8 mouse cellular contexts compared by ENCODE assay signal in genomic region chr2:172999630-173000284, GRCm38 (mm10). TPM values are rescaled to one million over a fixed set of nuclear protein-coding genes. Genes with fewer than 3 reads are reported as not detected.
DNase-seq lines count a peak whose midpoint lies in the region; ATAC-seq lines count a peak whose summit lies in the region.

Gene Rae1, plus strand, starts transcription at chr2:173000117.

- H3K4me3 ChIP-seq in brown adipose tissue, adult 24 weeks (ENCODE audit: insufficient read depth, low read depth, low read length), result peak within 1 kb of the TSS; percentile 73
- peak within 1 kb of the TSS; percentile 85 to 95 for H3K4me3 ChIP-seq in heart, embryonic 14.5 days (ENCODE audit: control insufficient read depth in 1 of 2, insufficient read depth in 1 of 2, low read depth in 1 of 2, low read length in 2 of 2)
- H3K4me3 ChIP-seq in liver, embryonic 13.5 days (replicated peaks), result peak within 1 kb of the TSS; percentile 94
- H3K4me3 ChIP-seq in stomach, embryonic 16.5 days (replicated peaks; ENCODE audit: low read length), result peak within 1 kb of the TSS; percentile 69

- H3K9me3 ChIP-seq in heart, embryonic 14.5 days (ENCODE audit: control insufficient read depth, low read length), result no peaks in the 10 kb centered on the region
- H3K9me3 ChIP-seq in liver, embryonic 13.5 days (replicated peaks), result no peaks in the 10 kb centered on the region
- H3K9me3 ChIP-seq in stomach, embryonic 16.5 days (replicated peaks; ENCODE audit: control insufficient read depth, low read length), result no peaks in the 10 kb centered on the region

- peaks cover 33% of the 10 kb centered on the region for H3K36me3 ChIP-seq in heart, embryonic 14.5 days (ENCODE audit: control insufficient read depth, insufficient read depth, low read length)
- H3K36me3 ChIP-seq in liver, embryonic 13.5 days, result peaks cover 36% of the 10 kb centered on the region
- peaks cover 14% of the 10 kb centered on the region; the same call in 1 of the 2 replicates for H3K36me3 ChIP-seq in stomach, embryonic 16.5 days (ENCODE audit: control insufficient read depth, insufficient read depth, low read length)

- peak; percentile 100 for DNase-seq in CD4-positive, CD25-positive, alpha-beta regulatory T cell, adult 2 months (ENCODE audit: low read depth, low spot score)
- DNase-seq in fibroblast of lung, adult 2 months (ENCODE audit: low read depth), result peak; percentile 98
- DNase-seq in kidney, postnatal 14 days, result peak; percentile 99
- DNase-seq in liver, embryonic 13.5 days, result peak; percentile 99
- DNase-seq in neural tube, embryonic 10.5 days (ENCODE audit: extremely low spot score, low spot score), result peak; percentile 100

- peaks cover 3% of the 10 kb centered on the region; the same call in 1 of the 2 replicates for H3K4me1 ChIP-seq in brown adipose tissue, adult 24 weeks (ENCODE audit: control insufficient read depth, insufficient read depth, insufficient read length, low read length)
- H3K4me1 ChIP-seq in heart, embryonic 14.5 days (ENCODE audit: control insufficient read depth in 2 of 2, insufficient read depth in 2 of 2, low read length in 2 of 2), result peaks cover 6 to 13% of the 10 kb centered on the region in 2 experiments; a peak in 3 of 4 replicates
- H3K4me1 ChIP-seq in liver, embryonic 13.5 days (replicated peaks), result peaks cover 33% of the 10 kb centered on the region
- peaks cover 13% of the 10 kb centered on the region for H3K4me1 ChIP-seq in stomach, embryonic 16.5 days (ENCODE audit: control insufficient read depth, insufficient read depth, low read length)

- peak within 1 kb of the TSS; percentile 94 for H3K9ac ChIP-seq in heart, embryonic 14.5 days (ENCODE audit: low read length)
- H3K9ac ChIP-seq in liver, embryonic 13.5 days, result peak within 1 kb of the TSS; percentile 95
- H3K9ac ChIP-seq in stomach, embryonic 16.5 days (ENCODE audit: low read length), result peak within 1 kb of the TSS; percentile 85

- peak; percentile 96 for ATAC-seq in heart, embryonic 14.5 days (ENCODE audit: insufficient number of reproducible peaks, insufficient read depth, low FRiP score, low read depth)
- peak; percentile 93 for ATAC-seq in liver, embryonic 13.5 days (ENCODE audit: low read depth)
- peak; percentile 97 for ATAC-seq in stomach, embryonic 16.5 days (ENCODE audit: insufficient read depth, low FRiP score)

- H3K27me3 ChIP-seq in heart, embryonic 14.5 days (ENCODE audit: control insufficient read depth, insufficient read depth, low read length), result no peaks in the 10 kb centered on the region
- H3K27me3 ChIP-seq in liver, embryonic 13.5 days, result no peaks in the 10 kb centered on the region
- no peaks in the 10 kb centered on the region for H3K27me3 ChIP-seq in stomach, embryonic 16.5 days (ENCODE audit: control insufficient read depth, insufficient read depth, low read length)

- peak within 1 kb of the TSS; percentile 93 for H3K4me2 ChIP-seq in heart, embryonic 14.5 days (ENCODE audit: low read length)
- peak within 1 kb of the TSS; percentile 91 for H3K4me2 ChIP-seq in liver, embryonic 13.5 days
- peak within 1 kb of the TSS; percentile 83 for H3K4me2 ChIP-seq in stomach, embryonic 16.5 days (ENCODE audit: low read depth, low read length)

- H3K27ac ChIP-seq in brown adipose tissue, adult 24 weeks (replicated peaks; ENCODE audit: low read depth, low read length), result peak within 1 kb of the TSS; percentile 24; the same call in 1 of the 2 replicates
- H3K27ac ChIP-seq in heart, embryonic 14.5 days (replicated peaks in 1 of 2; ENCODE audit: control insufficient read depth in 1 of 2, insufficient read depth in 1 of 2, low read depth in 2 of 2, low read length in 2 of 2), result peak within 1 kb of the TSS; percentile 69 to 79
- peak within 1 kb of the TSS; percentile 99 for H3K27ac ChIP-seq in liver, embryonic 13.5 days
- peak within 1 kb of the TSS; percentile 78 for H3K27ac ChIP-seq in stomach, embryonic 16.5 days (ENCODE audit: low read length)

- WGBS in heart, embryonic 14.5 days, result under 1% methylated on average over 45 of the region's 45 CpGs
- under 1% methylated on average over 45 of the region's 45 CpGs for WGBS in liver, embryonic 13.5 days (ENCODE audit: insufficient replicate concordance)
- 0% methylated on average over 45 of the region's 45 CpGs for WGBS in stomach, embryonic 16.5 days

RNA-seq across cellular contexts. Expression of gene Rae1, which starts in this region (rescaled TPM):
- polyA plus RNA-seq in brown adipose tissue, adult 24 weeks (2012; ENCODE audit: insufficient read depth, insufficient read length, missing spikeins), result 25.9 and 34.4 TPM in 2 replicates
- polyA plus RNA-seq in heart, embryonic 14.5 days (2014; fragmentation: Nextera tagmentation; extraction: Ambion mirVana), result 99.7 and 101 TPM in 2 replicates
- 94.5 and 96.8 TPM in 2 replicates for polyA plus RNA-seq in liver, embryonic 13.5 days (2015; fragmentation: Nextera tagmentation; extraction: Ambion mirVana)
- 102 TPM in 2 replicates for polyA plus RNA-seq in stomach, embryonic 16.5 days (2015; fragmentation: Nextera tagmentation; extraction: Ambion mirVana)

Comparison
In these comparisons a context has a peak if more than half of its experiments do, and no peak if none do; other contexts are left out.
1. Peak in every context shown above with its lines: DNase-seq, ATAC-seq, H3K4me3 ChIP-seq and H3K27ac ChIP-seq.
2. H3K27ac ChIP-seq: peak in every context shown above with its lines; median percentile 99 in liver, embryonic 13.5 days; 78 in stomach, embryonic 16.5 days; 74 in heart, embryonic 14.5 days; 24 in brown adipose tissue, adult 24 weeks.